Mouse (Mus musculus) gastrocnemius, adult 2 months (tissue): Measurements from ENCODE around the gene Aipl1. TPM values are rescaled to one million over a fixed set of nuclear protein-coding genes. Genes with fewer than 3 reads are reported as not detected.

Experiments
- DNase-seq: peaks from one replicate; pipeline ENCODE4 v3.0.0; 2022
- H3K27ac ChIP-seq: fragments of 200-600 bp; 2 replicates; pipeline ENCODE4 v1.8.1; 2022; ENCODE audit warnings: mild to moderate bottlenecking
- H3K4me3 ChIP-seq: fragments of 200-600 bp; 2 replicates; pipeline ENCODE4 v1.8.1; 2022; ENCODE audit warnings: mild to moderate bottlenecking, moderate library complexity
- CTCF ChIP-seq: fragments of 200-600 bp; IDR thresholded peaks from 2 replicates; pipeline ENCODE4 v1.8.1; 2022; ENCODE audit warnings: antibody characterized with exemption, mild to moderate bottlenecking, moderate library complexity
- intact Hi-C: fragments of 180-260 bp; cut with DNase I; formaldehyde crosslinking; loops from one replicate; pipeline ENCODE4 v1.15.1; 2025
- total RNA-seq, 2 experiments: library from RNA; stranded (reverse); gene quantifications; 2 replicates each; pipeline ENCODE4 v1.2.3; 2021

Gene Aipl1
- total RNA-seq, 2 experiments from 2014 or later = not detected

DNA sequence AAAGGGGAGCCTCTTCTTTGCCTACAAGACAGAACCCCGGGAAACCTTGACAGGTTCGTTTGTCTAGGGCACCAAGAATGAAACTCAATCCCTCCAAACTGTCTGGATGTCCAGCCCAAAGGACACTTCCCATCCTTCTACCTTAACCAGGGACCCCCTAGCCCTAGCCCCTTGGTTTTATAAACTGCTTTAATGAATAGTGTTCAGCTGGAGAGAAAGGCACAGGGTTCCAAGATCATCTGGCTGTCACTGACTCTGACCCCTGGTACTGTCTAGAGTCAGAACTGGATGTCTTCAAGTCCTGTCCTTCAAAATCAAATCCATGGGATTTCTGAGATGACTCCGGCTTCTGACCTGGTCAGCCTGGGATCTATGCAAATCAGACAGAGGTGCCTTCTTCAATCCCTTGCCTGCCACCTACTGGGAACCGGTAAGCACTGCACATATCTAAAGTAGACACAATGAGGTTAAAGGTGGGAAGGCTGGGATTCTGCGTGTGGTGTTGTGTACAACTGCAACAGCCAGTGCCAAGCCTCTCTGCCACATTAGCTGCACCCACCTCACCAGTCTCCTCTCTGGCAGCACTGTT is 13.0 kb downstream of the Aipl1 start:
- H3K27ac ChIP-seq = no peak overlapping the region
- intact Hi-C loops = loop anchor here (1.0 to 10.0 kb wide), 2 partner anchors 33 to 349 kb away; no protein-coding TSS in a partner anchor
- peak; percentile 70 for DNase-seq
- peak; percentile 83 for TF ChIP-seq CTCF
- H3K4me3 ChIP-seq = 0 out of 2 replicates have a peak overlapping the region, but pooled peaks have one; percentile 17

DNA sequence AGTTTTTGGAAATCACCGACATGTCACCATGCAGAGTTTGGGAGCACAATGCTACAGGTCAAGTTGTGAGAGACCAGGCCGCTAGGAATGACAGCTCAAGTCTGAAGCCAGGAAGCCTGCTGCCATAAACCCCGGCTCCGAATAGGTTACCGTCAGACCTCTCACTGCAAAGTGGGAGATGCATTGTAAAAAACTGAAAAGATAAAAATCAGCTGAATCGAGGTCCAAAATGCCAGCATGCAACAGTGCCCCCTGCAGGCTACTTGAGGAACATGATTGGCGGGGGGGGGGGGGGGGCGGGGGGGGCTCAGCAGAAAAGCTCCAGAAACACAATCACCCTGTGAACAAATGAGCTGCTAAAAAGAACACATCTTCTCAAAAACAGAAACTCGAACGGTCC is 13.7 kb downstream of the Aipl1 start:
- Histone ChIP-seq H3K27ac (no peak overlapping the region), H3K4me3 (0 out of 2 replicates have a peak overlapping the region, but pooled peaks have one; percentile 17)
- peak; percentile 54 for TF ChIP-seq CTCF
- peak; percentile 40 for DNase-seq
- intact Hi-C loops = loop anchor here (10.0 kb wide), 1 partner anchor 349 kb away; no protein-coding TSS in a partner anchor

DNA sequence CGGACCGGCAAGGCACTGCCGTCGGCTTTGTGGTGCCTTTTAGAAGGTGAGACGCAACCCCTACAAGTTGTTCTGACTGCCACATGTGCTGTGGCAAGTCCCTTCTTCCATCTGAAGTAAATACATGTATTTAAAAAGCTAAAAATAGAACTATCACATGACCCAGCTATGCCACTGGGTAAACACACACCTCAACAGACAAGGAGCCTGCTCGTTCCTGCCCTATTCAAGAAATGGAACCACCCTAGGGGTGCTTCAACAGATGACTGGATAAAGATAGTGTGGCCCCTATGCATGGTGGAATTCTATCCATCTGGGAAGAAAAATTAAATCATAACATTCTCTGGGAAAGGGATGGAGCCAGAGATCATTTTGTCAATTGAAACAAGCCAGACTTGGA is 14.5 kb downstream of the Aipl1 start:
- no peak overlapping the region for H3K4me3 ChIP-seq
- no peak for TF ChIP-seq CTCF
- intact Hi-C loops = loop anchor here (10.0 kb wide), 1 partner anchor 348 kb away; no protein-coding TSS in a partner anchor
- H3K27ac ChIP-seq = no peak overlapping the region
- no peak for DNase-seq

DNA sequence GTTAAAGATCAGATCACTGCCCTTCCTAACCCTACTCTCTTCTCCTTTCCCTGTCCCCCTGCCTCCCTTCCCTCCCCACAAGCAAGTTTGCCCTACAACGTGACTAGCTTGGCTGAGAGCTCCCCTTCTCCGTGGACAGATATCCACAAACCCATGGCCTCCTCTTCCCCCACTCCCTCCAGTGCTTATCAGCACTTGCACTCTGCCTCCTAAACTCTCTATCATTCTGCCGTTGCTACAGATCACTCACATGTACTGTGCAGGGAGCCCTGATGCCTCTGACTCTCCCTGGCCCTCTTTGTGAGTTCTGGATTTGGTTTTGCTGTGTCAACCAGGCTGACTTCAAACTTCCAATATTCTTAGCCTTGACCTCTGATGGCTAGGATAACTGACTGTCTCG is 16.3 kb downstream of the Aipl1 start:
- Histone ChIP-seq H3K4me3 (no peak overlapping the region), H3K27ac (no peak overlapping the region)
- no peak for DNase-seq
- TF ChIP-seq CTCF = no peak
- intact Hi-C loops = loop anchor here (10.0 kb wide), 1 partner anchor 346 kb away; no protein-coding TSS in a partner anchor

DNA sequence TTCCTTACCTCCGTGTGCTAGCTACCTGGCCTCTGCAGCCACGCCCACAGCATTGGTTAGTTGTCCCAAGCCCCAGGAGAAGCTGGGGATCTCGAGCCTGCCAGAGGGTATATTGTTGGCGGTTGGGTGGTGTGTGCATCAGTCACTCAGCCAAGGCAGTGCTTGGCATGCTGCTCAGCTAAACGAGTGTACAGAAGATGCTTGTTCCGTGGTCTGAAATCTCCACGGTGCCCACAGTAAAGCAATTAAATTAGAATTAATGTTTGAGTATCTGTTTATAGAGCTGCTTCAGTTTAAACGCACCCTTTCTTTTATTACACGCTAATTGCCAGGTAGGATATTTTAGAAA is 20.1 kb downstream of the Aipl1 start:
- intact Hi-C loops = no loop called here
- Histone ChIP-seq H3K4me3 (no peak overlapping the region), H3K27ac (no peak overlapping the region)
- no peak for DNase-seq
- TF ChIP-seq CTCF = no peak

DNA sequence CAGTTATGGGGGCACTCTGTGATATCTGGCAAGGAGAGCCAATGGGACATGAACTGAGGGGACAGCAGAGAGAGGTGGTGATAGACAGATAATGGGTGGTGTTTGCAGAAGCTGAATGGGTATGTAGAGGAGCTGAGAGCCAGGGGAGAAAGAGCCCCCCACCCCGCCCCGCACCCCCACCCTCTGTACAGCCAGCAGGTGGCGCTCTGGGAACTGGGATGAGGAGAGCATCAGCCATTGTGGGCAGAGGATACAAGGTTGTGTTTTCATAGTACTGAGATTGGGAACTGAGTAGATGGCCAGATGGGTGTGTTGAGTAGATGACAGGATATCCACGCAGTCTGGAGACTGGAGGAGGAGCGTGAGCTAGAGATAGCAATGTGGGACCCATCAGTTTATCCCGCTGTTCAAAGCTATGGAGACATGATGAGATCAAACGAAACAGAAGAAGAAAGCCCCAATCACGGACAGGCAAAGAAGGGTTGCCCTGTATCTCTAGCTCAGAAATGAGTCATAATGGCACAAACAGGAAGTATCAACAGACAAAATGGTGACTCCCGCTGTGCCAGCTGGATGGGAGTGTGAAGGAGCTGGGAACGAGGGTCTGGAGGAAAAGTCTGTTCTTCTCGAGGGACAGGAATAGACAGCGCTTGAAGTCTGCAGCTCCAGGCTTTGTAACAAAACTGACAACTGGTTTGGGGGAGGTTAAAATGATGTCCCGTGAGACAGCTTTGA is 20.6 kb downstream of the Aipl1 start:
- TF ChIP-seq CTCF = no peak
- intact Hi-C loops = no loop called here
- Histone ChIP-seq H3K27ac (no peak overlapping the region), H3K4me3 (no peak overlapping the region)
- no peak for DNase-seq

DNA sequence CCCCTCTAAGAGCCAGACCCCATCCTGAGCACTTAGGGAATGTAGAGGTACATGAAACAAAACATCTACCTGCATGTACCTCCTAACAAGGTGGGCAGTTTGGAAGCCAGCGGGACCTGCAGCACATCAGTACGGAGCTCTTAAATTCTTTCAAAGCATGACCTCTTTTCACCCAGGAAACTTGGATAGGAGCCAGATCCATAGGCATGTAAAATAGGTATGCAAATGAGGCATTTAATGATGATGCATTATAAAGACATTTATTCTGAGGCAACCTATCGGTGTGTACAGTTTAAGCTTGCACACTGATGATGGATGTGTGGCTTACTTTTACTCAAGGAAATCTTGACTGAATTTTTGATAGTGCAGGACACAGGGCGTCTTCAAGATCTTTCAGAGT is 22.6 kb downstream of the Aipl1 start:
- TF ChIP-seq CTCF = no peak
- no peak for DNase-seq
- Histone ChIP-seq H3K27ac (no peak overlapping the region), H3K4me3 (no peak overlapping the region)
- intact Hi-C loops = no loop called here

DNA sequence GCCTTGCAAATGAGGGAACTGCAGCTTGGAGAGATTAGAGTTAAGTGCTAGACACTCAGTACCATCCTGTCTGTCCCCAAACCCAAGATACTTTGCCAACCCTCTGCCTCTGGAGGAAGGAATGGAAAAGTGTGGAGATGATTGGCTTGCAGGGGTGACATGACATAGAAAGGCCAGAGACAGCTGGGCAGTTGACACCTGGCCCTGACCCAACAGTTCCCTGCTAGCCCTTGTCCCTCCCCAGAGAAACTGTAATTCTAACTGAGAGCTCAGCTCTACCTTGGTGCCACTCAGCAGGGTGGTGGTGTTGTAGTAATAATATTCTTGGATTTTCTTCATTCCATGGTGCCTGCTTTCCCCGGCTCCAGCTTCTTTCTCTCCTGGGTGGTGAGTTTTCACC is 25.4 kb downstream of the Aipl1 start:
- intact Hi-C loops = no loop called here
- Histone ChIP-seq H3K27ac (no peak overlapping the region), H3K4me3 (no peak overlapping the region)
- TF ChIP-seq CTCF = peak; percentile 38
- peak; percentile 81 for DNase-seq

DNA sequence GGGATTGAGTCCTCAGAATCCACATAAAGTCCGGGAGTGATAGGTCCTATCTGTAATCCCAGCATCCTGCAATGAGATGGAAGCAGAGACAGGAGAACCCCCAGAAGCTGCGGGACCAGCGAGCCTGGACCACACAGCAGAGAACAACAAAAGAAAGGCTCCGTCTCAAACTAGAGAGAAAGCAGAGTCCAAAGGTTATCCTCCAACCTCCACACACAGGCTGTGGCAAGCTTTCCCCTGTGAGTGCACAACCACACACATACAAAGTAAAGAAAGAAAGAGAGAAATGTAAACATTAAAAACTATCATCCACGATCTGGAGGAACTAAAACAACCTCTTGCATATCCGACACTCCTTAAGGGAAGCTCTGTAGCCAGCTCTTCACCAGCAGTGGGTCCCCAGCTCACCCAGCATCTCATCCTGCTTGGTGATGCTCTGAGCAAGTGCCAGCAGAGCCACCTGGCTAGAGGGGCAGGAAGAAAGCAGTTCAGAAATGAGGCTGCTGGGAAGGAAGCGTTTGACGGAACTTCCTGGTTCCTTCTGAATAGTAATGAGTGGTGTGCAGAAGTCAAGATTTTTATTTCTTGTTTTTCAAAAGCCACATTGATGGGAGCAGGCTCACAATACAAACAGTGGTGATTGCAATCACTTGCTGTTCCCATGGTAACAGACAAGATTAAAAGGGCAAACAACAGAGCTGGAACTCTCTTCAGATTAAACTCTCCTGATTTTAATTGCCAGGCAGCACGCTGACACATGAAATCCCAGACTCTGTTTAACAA is 26.2 kb downstream of the Aipl1 start:
- intact Hi-C loops = no loop called here
- Histone ChIP-seq H3K27ac (no peak overlapping the region), H3K4me3 (no peak overlapping the region)
- no peak for TF ChIP-seq CTCF
- no peak for DNase-seq

DNA sequence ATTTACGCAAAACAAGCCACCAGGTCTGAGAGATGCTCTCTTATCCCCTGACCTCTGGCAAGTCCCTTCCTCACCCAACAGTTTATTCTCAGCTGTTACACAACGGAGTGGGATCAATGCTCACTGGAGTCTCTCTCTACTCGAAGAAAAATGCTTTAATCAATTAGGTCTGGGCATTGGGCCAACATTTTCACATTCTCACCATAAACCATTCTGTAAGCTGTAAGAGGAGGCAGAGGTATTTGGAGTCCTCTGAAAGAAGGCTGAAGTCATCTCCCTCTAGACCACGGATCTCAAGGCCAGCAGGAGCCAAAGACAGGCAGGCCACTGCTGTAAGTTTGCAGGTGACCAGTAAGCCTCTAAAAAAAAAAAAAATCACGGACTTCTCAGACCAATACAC is 26.9 kb downstream of the Aipl1 start:
- Histone ChIP-seq H3K4me3 (no peak overlapping the region), H3K27ac (no peak overlapping the region)
- intact Hi-C loops = no loop called here
- no peak for TF ChIP-seq CTCF
- DNase-seq = no peak

DNA sequence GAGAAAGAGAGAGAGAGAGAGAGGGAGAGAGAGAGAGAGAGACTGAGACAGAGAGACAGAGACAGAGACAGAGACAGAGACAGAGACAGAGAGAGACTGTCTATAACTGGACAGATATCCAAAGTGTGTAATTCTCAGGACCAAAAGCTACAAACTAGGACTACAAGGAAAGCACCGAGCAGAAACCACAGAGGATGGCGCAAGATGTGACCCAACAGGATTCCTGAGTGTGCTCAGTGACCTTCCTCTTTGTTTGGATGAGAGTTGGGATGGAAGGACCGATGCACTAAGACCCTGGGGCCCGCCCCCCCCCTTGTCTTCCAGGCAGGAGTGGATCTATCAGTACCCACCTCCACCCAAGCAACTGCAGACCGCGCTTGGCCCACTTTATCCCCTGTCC is 31.8 kb downstream of the Aipl1 start:
- intact Hi-C loops = no loop called here
- Histone ChIP-seq H3K4me3 (no peak overlapping the region), H3K27ac (no peak overlapping the region)
- DNase-seq = no peak
- no peak for TF ChIP-seq CTCF

DNA sequence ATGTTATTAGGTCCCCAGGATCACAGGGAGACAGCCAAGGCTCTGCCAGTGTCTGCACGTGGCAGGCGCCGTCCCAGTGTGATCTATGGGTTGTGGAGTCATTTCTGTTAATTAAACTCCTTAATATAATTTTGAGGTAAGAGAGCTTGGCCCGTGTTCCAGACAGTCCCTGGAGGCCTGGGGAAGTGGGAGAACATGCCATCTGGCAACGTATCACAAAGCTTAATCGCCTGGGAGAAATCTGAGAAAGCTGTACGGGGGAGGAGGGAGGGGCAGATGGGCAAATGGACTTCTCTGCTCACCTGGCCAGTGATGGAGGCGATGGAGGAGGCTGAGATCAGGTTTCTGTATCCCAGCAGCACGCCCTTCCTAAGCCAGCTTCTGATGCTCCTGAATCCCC is 34.1 kb downstream of the Aipl1 start:
- TF ChIP-seq CTCF = no peak
- intact Hi-C loops = no loop called here
- Histone ChIP-seq H3K27ac (no peak overlapping the region), H3K4me3 (no peak overlapping the region)
- no peak for DNase-seq
